Mouse (Mus musculus) thymus, adult 2 months (tissue): ENCODE results near the gene Zfp184. TPM values are rescaled to one million over a fixed set of nuclear protein-coding genes. Genes with fewer than 3 reads are reported as not detected.
A peak's percentile ranks its signal among the peaks of the same experiment; 100 is the strongest.

ENCODE experiments used
- DNase-seq: peaks from one replicate; pipeline ENCODE4 v3.0.0; 2021
- H3K27ac ChIP-seq: fragments of 200-500 bp; 2 replicates; pipeline ENCODE4 v1.5.1; 2012; ENCODE audit warnings: low read length, control low read depth; ENCODE audit not compliant: control insufficient read depth, insufficient read depth
- H3K27me3 ChIP-seq: fragments of 200-500 bp; 2 replicates; pipeline ENCODE4 v1.6.1; 2012; ENCODE audit warnings: mild to moderate bottlenecking, low read length, moderate library complexity, mixed read lengths; ENCODE audit not compliant: control insufficient read depth, insufficient read depth
- H3K36me3 ChIP-seq: fragments of 200-500 bp; 2 replicates; pipeline ENCODE4 v1.6.1; 2012; ENCODE audit warnings: mild to moderate bottlenecking, low read length, moderate library complexity; ENCODE audit not compliant: control insufficient read depth, insufficient read depth
- H3K4me1 ChIP-seq: fragments of 200-500 bp; replicated peaks from 2 replicates; pipeline ENCODE4 v1.6.1; 2012; ENCODE audit warnings: low read length; ENCODE audit not compliant: control insufficient read depth, insufficient read depth
- H3K4me3 ChIP-seq: fragments of 200-500 bp; 2 replicates; pipeline ENCODE4 v1.5.1; 2012; ENCODE audit warnings: mild to moderate bottlenecking, low read length, control low read depth, moderate library complexity; ENCODE audit not compliant: control insufficient read depth, insufficient read depth
- CTCF ChIP-seq: fragments of 200-500 bp; IDR thresholded peaks from 2 replicates; pipeline ENCODE4 v1.5.1; 2012; ENCODE audit warnings: mild to moderate bottlenecking, control low read depth, low read length, moderate library complexity, borderline replicate concordance; ENCODE audit not compliant: control insufficient read depth, poor library complexity, insufficient read depth; ENCODE audit errors: extremely low read depth
- POLR2A ChIP-seq: fragments of 200-500 bp; IDR thresholded peaks from 2 replicates; pipeline ENCODE4 v1.6.1; 2012; ENCODE audit warnings: mild to moderate bottlenecking, low read length, control low read depth, moderate library complexity; ENCODE audit not compliant: control insufficient read depth, poor library complexity, insufficient read depth; ENCODE audit errors: extremely low read depth
- WGBS: fragments of 180-500 bp; shearing (Covaris S2); methylation state at CpG from one replicate; pipeline ENCODE4 v1.1.7; 2018; 5-methylcytosine and 5-hydroxymethylcytosine counted together
- polyA plus RNA-seq: library from polyadenylated mRNA; depleted of rRNA; stranded (reverse); fragments of >200 nt; gene quantifications from 2 replicates; pipeline ENCODE4 v1.2.3, GENCODE M21; 2012; rRNA removed

Zfp184 gene
- polyA plus RNA-seq, 1 experiment, result 1.1 TPM

- Histone ChIP-seq H3K4me1 (peaks cover 19% of the 10 kb centered on the region), H3K4me3 (no peak overlapping the region), H3K27ac (no peak overlapping the region), H3K27me3 (peaks cover 9% of the 10 kb centered on the region), H3K36me3 (no peaks in the 10 kb centered on the region)
- 0% methylated on average over 5 of the region's 5 CpGs for WGBS
- DNase-seq, result no peak
- no peak for TF ChIP-seq CTCF
- TF ChIP-seq POLR2A, result no peak
Observed at GRCm38 (mm10) chr13:22001823-22002222, 56.9 kb downstream of the Zfp184 start.

GRCm38 (mm10) chr13:22005605-22006333 lies 60.9 kb downstream of the Zfp184 start:
- H3K27me3 ChIP-seq, result peaks cover 4% of the 10 kb centered on the region; the same call in 1 of the 2 replicates

GRCm38 (mm10) chr13:22006334-22007120 lies 61.6 kb downstream of the Zfp184 start:
- DNase-seq, result peak; percentile 77
- WGBS, result under 1% methylated on average over 38 of the region's 38 CpGs
- H3K4me1 ChIP-seq, result peaks cover 16% of the 10 kb centered on the region
- H3K27me3 ChIP-seq, result peaks cover 4% of the 10 kb centered on the region; the same call in 1 of the 2 replicates
- TF ChIP-seq POLR2A (no peak), CTCF (no peak)
- H3K27ac ChIP-seq, result no peak overlapping the region
- peak overlapping the region; percentile 69 for H3K4me3 ChIP-seq
- no peaks in the 10 kb centered on the region for H3K36me3 ChIP-seq

More at GRCm38 (mm10) chr13:22005605-22006333, 60.9 kb downstream of the Zfp184 start:
- peaks cover 19% of the 10 kb centered on the region for H3K4me1 ChIP-seq
- TF ChIP-seq CTCF, result 0 out of 2 replicates have a peak, but pooled peaks have one; percentile 21
- no peak for TF ChIP-seq POLR2A
- no peaks in the 10 kb centered on the region for H3K36me3 ChIP-seq
- DNase-seq, result peak; percentile 71
- H3K4me3 ChIP-seq, result peak overlapping the region; percentile 69
- no peak overlapping the region for H3K27ac ChIP-seq
- under 1% methylated on average over 45 of the region's 45 CpGs for WGBS

- 23% methylated on average over 18 of the region's 18 CpGs for WGBS
- DNase-seq, result no peak
- H3K27ac ChIP-seq, result no peak overlapping the region
- H3K4me3 ChIP-seq, result peak overlapping the region; percentile 69
- H3K27me3 ChIP-seq, result peaks cover 4% of the 10 kb centered on the region; the same call in 1 of the 2 replicates
- H3K4me1 ChIP-seq, result peaks cover 11% of the 10 kb centered on the region
- no peaks in the 10 kb centered on the region for H3K36me3 ChIP-seq
- TF ChIP-seq POLR2A (no peak), CTCF (no peak)
Observed at GRCm38 (mm10) chr13:22007121-22007510, 62.2 kb downstream of the Zfp184 start.

- H3K4me1 ChIP-seq, result peaks cover 11% of the 10 kb centered on the region
- TF ChIP-seq POLR2A, result no peak
- TF ChIP-seq CTCF, result no peak
- H3K4me3 ChIP-seq, result no peak overlapping the region
- no peaks in the 10 kb centered on the region for H3K36me3 ChIP-seq
- DNase-seq, result no peak
- H3K27me3 ChIP-seq, result peaks cover 4% of the 10 kb centered on the region; the same call in 1 of the 2 replicates
- 72% methylated on average over 7 of the region's 7 CpGs for WGBS
- no peak overlapping the region for H3K27ac ChIP-seq
Observed at GRCm38 (mm10) chr13:22007872-22008271, 63.0 kb downstream of the Zfp184 start.

GRCm38 (mm10) chr13:22008707-22009106 lies 63.8 kb downstream of the Zfp184 start:
- Histone ChIP-seq H3K4me1 (peaks cover 11% of the 10 kb centered on the region), H3K36me3 (no peaks in the 10 kb centered on the region), H3K27me3 (peaks cover 6% of the 10 kb centered on the region; the same call in 1 of the 2 replicates), H3K4me3 (no peak overlapping the region), H3K27ac (no peak overlapping the region)
- no peak for TF ChIP-seq CTCF
- TF ChIP-seq POLR2A, result no peak
- 93% methylated on average over 3 of the region's 3 CpGs for WGBS
- DNase-seq, result no peak

- Histone ChIP-seq H3K4me3 (no peak within 1 kb of the TSS), H3K27ac (no peak within 1 kb of the TSS), H3K4me1 (peaks cover 17% of the 10 kb centered on the region), H3K36me3 (no peaks in the 10 kb centered on the region), H3K27me3 (peaks cover 8% of the 10 kb centered on the region; the same call in 1 of the 2 replicates)
- DNase-seq, result no peak
- TF ChIP-seq CTCF (no peak), POLR2A (no peak)
- WGBS, result 16% methylated on average over 6 of the region's 7 CpGs
Observed at GRCm38 (mm10) chr13:22009642-22010041, 64.7 kb downstream of the Zfp184 start, which contains the start of gene Prss16. TSS of gene Prss16 (minus strand) at chr13:22009742.

Other genes starting within 250 kb of the Zfp184 start
- gene Olfr1359, start 247.0 kb upstream of the Zfp184 start, polyA plus RNA-seq, result not detected in 2 replicates
- 118 and 183 TPM in 2 replicates for gene Hist1h2bl, start 229.0 kb upstream of the Zfp184 start, polyA plus RNA-seq
- gene Hist1h2ai, start 228.7 kb upstream of the Zfp184 start, polyA plus RNA-seq, result 227 and 343 TPM in 2 replicates
- gene Hist1h3h, start 227.4 kb upstream of the Zfp184 start, polyA plus RNA-seq, result 670 and 733 TPM in 2 replicates
- 76.1 and 110 TPM in 2 replicates for gene Hist1h2bm, start 223.1 kb upstream of the Zfp184 start, polyA plus RNA-seq
- gene Hist1h4j, start 210.0 kb upstream of the Zfp184 start, polyA plus RNA-seq, result 60.3 and 64.6 TPM in 2 replicates
- 257 and 302 TPM in 2 replicates for gene Hist1h4k, start 194.6 kb upstream of the Zfp184 start, polyA plus RNA-seq
- gene Hist1h2ak, start 191.3 kb upstream of the Zfp184 start, polyA plus RNA-seq, result 302 and 405 TPM in 2 replicates
- gene Hist1h2bn, start 191.0 kb upstream of the Zfp184 start, polyA plus RNA-seq, result 213 and 218 TPM in 2 replicates
- 22.4 and 28.1 TPM in 2 replicates for gene Hist1h1b, start 164.5 kb upstream of the Zfp184 start, polyA plus RNA-seq
- gene Hist1h3i, start 161.7 kb upstream of the Zfp184 start, polyA plus RNA-seq, result 484 and 650 TPM in 2 replicates
- gene Hist1h2an, start 157.9 kb upstream of the Zfp184 start, polyA plus RNA-seq, result 183 and 223 TPM in 2 replicates
- 39.3 and 52.7 TPM in 2 replicates for gene Hist1h2bp, start 157.6 kb upstream of the Zfp184 start, polyA plus RNA-seq
- gene Hist1h2bq, start 134.9 kb upstream of the Zfp184 start, polyA plus RNA-seq, result 200 and 237 TPM in 2 replicates
- not detected in 2 replicates for gene Hist1h2ao, start 134.6 kb upstream of the Zfp184 start, polyA plus RNA-seq
- gene Hist1h4m, start 133.3 kb upstream of the Zfp184 start, polyA plus RNA-seq, result not detected in 2 replicates
- 292 and 309 TPM in 2 replicates for gene Hist1h4n, start 112.9 kb upstream of the Zfp184 start, polyA plus RNA-seq
- gene Hist1h2ap, start 111.6 kb upstream of the Zfp184 start, polyA plus RNA-seq, result 1,785 and 6,121 TPM in 2 replicates
- gene Hist1h2br, start 111.4 kb upstream of the Zfp184 start, polyA plus RNA-seq, result 156 and 207 TPM in 2 replicates
- 0.08 and 0.23 TPM in 2 replicates for gene Pom121l2, start 36.1 kb downstream of the Zfp184 start, polyA plus RNA-seq
- gene Prss16, start 64.6 kb downstream of the Zfp184 start, polyA plus RNA-seq, result 640 and 1,004 TPM in 2 replicates
- gene Hist1h2ah, start 90.5 kb downstream of the Zfp184 start, polyA plus RNA-seq, result 248 and 460 TPM in 2 replicates
- gene Hist1h2bk, start 90.8 kb downstream of the Zfp184 start, polyA plus RNA-seq, result 322 and 402 TPM in 2 replicates
- 33.1 and 38.5 TPM in 2 replicates for gene Hist1h4i, start 96.3 kb downstream of the Zfp184 start, polyA plus RNA-seq
- gene Hist1h2ag, start 97.8 kb downstream of the Zfp184 start, polyA plus RNA-seq, result 149 and 177 TPM in 2 replicates
- 177 and 218 TPM in 2 replicates for gene Hist1h2bj, start 98.1 kb downstream of the Zfp184 start, polyA plus RNA-seq
- gene Vmn1r188, start 139.3 kb downstream of the Zfp184 start, polyA plus RNA-seq, result not detected in 2 replicates
- gene Vmn1r189, start 160.7 kb downstream of the Zfp184 start, polyA plus RNA-seq, result not detected in 2 replicates
- gene Vmn1r191, start 238.9 kb downstream of the Zfp184 start, polyA plus RNA-seq, result not detected in 2 replicates
- gene Vmn1r192, start 246.0 kb downstream of the Zfp184 start, polyA plus RNA-seq, result not detected in 2 replicates